Mouse (Mus musculus) cerebellum, adult 2 months (tissue): ENCODE data around the gene Osbpl10.

ENCODE experiments used
- CTCF ChIP-seq: fragments of 200-500 bp; IDR thresholded peaks from 2 replicates; pipeline ENCODE4 v1.5.1; 2011; ENCODE audit warnings: low read depth, mild to moderate bottlenecking, control low read depth, low read length, moderate library complexity, borderline replicate concordance; ENCODE audit not compliant: insufficient read depth
- POLR2A ChIP-seq: fragments of 200-500 bp; IDR thresholded peaks from 2 replicates; pipeline ENCODE4 v1.6.1; 2011; ENCODE audit warnings: low read length, control low read depth, borderline replicate concordance; ENCODE audit not compliant: insufficient read depth

GRCm38 (mm10) chr9:115133926-115134325, 155.6 kb downstream of the Osbpl10 start:
- TF ChIP-seq CTCF, result no peak
- no peak for TF ChIP-seq POLR2A
